Mouse (Mus musculus) heart, postnatal 0 days (tissue): ENCODE results near the gene Slc26a11.

Experiments used
- CTCF ChIP-seq: IDR thresholded peaks from 2 replicates; pipeline ENCODE4 v1.5.1; 2016; ENCODE audit warnings: antibody characterized with exemption, control low read depth, low read depth
- EP300 ChIP-seq: IDR thresholded peaks from 2 replicates; pipeline ENCODE4 v1.6.1; 2016; ENCODE audit warnings: antibody characterized with exemption, low read depth

DNA sequence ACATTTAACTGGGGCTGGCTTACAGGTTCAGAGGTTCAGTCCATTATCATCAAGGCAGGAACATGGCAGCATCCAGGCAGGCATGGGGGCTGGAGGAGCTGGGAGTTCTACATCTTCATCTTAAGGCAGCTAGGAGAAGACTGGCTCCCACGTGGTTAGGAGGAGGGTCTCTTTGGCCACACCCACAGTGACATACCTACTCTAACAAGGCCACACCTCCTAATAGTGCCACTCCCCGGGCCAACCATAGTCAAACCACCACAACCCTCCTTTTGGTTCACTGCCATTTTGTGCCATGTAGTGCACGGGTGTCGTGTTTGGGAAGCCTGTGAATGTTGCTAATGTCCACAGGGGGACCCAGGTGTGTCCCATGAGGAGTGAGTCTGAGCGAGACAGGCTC lies 52.6 kb downstream of the Slc26a11 start:
- no peak for TF ChIP-seq CTCF
- no peak for TF ChIP-seq EP300
